Mouse (Mus musculus): ENCODE data around the gene Top3b. TPM values are rescaled to one million over a fixed set of nuclear protein-coding genes. Genes with fewer than 3 reads are reported as not detected.
A peak's percentile ranks its signal among the peaks of the same experiment; 100 is the strongest.

The Top3b gene
- total RNA-seq, 2 experiments from 2014 or later = 53.6 to 65.1 TPM

DNA sequence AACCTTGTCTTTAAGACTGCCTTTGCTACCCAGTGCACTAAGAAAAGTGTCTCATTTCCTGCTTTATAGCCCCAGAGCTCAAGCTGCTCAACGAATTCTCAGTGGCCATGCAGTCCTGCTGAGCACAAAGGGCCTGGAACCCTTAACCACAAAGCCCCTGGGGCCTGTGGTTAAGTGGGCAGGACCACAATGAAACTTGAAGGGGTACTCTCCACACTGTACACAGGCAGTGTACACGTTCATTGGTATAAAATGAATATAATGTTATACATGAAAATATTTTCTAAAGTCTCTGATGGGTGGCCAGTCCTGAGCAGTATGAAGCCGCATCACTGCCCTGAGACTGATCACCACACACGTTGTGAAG, 25.5 kb downstream of the Top3b start:
- no peak for DNase-seq (ENCODE audit: low spot score in 2 of 2)
- intact Hi-C loops (cut with DNase I) = loop anchor here (2.0 kb wide), 1 partner anchor 15 kb away; no protein-coding TSS in a partner anchor

DNA sequence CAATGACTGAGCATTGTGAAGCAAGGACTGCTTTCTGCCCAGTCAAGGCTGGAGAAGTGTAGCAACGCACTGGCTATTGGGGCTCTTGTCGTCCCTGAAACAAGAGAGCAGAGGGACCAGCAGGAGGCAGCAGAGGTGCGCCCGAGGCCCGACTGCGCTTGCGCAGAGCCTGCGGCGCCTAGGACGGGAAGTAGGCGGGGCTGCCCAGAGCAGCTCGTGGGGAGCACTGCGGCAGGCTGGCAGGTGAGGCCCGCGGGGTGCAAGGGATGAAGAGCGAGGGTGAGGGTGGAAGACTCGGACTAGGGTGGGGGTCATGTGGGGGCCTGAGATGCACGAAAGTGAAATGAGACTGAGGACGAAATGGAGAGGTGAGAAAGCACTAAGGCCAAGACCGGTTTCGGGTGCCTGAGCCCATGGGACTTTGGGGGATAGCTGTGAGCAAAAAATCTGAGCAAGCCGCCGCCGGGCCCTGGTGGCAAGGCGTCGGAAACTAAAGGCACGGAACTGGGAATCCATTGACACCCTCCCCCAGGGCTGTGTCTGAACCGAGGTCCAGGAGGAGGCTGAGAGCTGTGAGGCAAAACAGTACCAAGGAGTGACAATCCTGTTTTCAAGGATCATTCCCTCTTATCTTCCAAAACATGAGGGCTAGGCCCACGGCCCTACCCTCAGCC, 26.0 kb downstream of the Top3b start, which contains the start of gene Ppm1f:
Ppm1f (plus strand) TSS at position 88 of the 674 bp plus-strand sequence.
- intact Hi-C loops (cut with DNase I) = loop anchor here (2.0 kb wide), 1 partner anchor 14 kb away; no protein-coding TSS in a partner anchor
- DNase-seq (ENCODE audit: low spot score in 2 of 2) = peak; percentile 94 to 98

DNA sequence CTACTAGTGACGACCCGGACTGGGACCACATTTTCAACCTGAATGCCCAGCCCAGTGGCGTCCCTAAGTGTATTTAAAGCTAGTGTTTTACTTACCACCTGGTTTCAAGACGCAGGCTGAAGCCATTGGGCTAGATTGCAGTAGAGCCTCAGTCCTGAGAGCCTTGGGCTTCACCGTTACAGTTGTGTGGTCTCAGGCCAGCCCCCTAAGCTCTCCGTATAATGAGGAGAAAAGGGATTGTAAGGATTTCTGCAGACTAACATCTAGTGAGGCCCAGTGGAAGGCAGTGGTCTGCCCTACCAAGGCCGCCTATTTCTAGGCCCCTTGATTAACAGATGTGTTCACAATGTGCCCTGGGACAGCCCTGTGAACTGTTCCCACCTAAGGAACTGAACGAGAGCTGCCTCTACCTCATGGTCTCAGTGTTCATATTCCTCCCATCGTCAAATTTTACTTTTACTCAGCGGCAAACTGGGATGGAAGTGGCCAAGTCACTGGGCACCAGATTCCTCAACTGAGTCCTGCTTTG, 26.6 kb downstream of the Top3b start:
- intact Hi-C loops (cut with DNase I) = loop anchor here (2.0 kb wide), 1 partner anchor 14 kb away; no protein-coding TSS in a partner anchor
- no peak for DNase-seq (ENCODE audit: low spot score in 2 of 2)

DNA sequence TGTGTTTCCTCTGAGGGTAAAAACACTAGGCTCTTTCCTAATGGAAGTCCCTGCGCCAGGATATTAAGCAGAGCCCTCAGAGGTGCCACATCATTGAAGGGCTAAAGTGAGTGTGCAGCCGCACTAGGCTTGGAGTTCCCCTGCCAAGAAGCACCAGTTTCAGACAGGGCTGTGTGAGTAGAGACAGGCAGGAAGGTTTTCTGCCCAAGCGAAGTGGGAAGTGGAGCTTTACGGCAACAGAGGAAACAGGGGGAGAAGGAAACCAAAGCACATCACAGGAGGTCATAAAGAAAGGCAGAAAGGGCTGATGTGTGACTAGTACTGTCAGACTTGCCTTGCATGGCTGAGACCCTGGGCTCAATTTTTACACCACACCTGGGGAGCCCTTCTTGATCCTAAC, 31.8 kb downstream of the Top3b start:
- intact Hi-C loops (cut with DNase I) = no loop called here

DNA sequence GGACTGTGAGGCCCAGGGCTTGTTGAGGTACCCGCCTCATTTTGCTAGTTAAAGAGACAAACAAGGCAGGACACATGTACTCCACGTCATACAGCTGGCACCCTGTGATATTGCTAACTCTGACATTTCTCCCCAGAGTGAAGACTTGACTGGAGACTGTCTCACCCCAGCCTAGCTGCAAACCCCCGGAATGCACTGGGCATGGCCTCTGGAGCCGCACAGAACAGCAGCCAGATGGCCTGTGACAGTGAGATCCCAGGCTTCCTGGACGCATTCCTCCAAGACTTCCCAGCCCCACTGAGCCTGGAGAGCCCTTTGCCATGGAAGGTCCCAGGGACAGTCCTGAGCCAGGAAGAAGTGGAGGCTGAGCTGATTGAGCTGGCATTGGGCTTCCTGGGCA, 32.7 kb downstream of the Top3b start:
- DNase-seq (ENCODE audit: low spot score in 2 of 2) = no peak
- intact Hi-C loops (cut with DNase I) = no loop called here

More for the DNA sequence above, 31.8 kb downstream of the Top3b start:
- DNase-seq (ENCODE audit: low spot score in 2 of 2) = no peak

DNA sequence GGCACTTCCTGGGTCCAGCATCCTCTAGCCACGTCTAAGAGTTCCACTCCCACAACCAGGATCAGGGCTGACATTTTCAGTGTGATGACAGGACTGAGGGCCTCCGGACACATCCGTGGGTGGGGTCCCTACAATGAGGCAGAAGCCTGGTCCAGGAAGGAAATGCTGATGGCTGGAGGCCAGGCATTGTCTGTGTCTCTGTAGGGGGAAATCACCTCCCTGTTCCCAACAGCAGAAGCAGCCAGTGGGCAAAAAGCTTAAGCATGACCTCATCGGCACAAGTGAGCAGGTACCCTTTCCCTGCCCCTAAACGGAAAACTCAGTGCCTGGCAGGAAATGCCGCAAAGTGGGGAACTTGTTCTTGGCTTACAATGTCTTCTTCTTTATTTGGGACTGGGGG, 37.3 kb downstream of the Top3b start:
- no peak for DNase-seq (ENCODE audit: low spot score in 2 of 2)
- intact Hi-C loops (cut with DNase I) = no loop called here

DNA sequence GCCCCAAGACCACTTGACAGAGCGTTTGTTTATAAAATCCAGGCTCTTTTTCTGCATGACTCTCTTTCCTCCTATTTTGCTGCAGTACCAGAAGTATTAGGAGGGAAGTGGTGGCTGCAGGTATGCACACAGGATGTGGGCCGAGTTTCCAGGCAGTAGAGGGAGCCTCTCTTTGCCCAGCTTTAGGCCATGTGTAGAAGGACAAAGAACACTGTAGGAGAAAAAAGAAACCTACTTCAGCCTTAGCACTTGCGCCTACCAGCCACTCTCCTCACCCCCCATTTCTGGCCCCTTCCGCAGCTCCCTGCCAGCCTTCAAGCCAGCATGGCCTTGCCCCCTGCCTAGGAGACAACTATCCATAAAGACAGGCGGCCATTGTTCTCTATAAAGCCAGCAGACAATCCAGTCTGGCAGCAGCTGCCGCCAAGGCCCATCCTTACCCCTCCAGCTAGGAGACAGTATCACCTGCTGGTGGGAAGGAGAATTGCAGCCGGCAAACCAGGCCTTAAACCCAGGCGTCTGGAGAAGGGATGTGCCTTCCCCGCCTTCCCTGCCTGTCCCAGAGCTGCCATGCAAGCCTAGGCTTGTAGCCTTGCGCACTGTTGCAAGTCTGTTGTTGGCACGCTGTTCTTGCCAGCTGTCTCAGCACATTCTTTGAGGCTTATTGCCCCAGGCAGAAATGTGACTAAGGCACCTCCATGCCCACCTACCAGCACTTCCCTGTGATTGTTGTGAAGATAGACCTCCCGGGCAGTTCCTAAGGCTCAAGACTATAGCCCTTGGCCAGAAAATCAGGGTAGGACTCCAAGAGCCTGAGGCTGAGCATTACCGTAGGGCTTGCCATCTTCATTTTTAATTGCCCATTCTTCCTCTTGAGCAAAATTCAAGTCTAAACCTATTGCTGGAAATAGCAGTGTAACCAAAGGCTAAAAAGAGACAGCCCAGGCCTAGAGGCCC, 41.4 kb downstream of the Top3b start:
- DNase-seq (ENCODE audit: low spot score in 2 of 2) = peak; percentile 67 to 75
- intact Hi-C loops (cut with DNase I) = loop anchor here (2.0 to 5.0 kb wide), 3 partner anchors 15 to 120 kb away; partner anchors contain the start of gene Ppm1f

DNA sequence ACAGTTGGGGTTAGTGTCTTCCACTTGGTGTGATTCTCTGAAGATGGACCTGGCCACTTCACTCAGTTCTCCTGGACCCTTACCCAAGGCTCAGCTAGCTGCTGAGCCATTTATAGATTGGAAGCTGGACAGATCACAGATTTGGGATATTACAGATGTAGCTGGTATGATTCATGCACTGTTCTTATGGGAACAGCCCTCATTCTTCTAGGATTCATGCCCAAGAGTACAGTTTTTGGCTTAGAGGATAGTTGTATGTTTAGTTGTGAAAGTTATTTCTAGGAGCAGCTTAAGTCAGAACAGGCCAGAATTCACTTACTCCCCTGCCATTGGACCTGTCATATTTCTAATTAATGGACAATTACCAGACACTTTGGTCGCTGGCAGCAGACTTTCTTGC, 42.9 kb downstream of the Top3b start:
- DNase-seq (ENCODE audit: low spot score in 2 of 2) = peak in 1 of 2 experiments; percentile 79
- intact Hi-C loops (cut with DNase I) = loop anchor here (5.0 kb wide), 1 partner anchor 119 kb away; no protein-coding TSS in a partner anchor

DNA sequence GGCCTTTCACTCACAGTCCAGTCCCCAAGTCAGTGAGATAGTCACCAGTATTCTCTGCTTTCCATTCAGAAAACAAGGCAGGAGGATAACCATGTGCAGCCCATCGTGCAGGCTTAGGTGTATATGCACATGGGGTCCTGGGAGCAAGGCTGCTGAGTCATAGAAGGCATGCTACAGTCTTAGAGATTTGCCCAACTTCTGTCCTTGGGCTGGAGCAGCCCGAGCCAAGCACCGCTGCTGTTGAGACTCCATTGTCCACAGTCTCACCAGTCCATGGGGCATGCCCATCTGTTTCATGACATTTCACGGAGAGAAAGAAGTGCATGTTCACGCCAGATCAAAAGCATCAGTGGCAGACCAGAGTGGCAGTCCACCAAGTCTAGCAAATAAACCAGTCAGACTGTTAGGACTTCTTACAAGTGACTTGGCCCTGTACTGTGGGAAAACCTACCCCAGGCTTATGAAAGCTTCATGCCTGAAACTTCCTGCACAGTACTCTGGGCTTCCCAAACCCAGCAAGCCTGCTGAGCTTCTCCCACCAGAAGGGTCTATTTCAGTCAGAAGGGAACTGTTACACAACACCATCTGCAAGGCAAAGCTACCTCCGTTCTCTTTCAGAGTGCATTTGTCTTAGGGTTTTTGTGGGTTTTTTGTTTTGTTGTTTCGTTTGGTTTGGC, 48.0 kb downstream of the Top3b start:
- DNase-seq (ENCODE audit: low spot score in 2 of 2) = peak; percentile 34 to 84
- intact Hi-C loops (cut with DNase I) = no loop called here

DNA sequence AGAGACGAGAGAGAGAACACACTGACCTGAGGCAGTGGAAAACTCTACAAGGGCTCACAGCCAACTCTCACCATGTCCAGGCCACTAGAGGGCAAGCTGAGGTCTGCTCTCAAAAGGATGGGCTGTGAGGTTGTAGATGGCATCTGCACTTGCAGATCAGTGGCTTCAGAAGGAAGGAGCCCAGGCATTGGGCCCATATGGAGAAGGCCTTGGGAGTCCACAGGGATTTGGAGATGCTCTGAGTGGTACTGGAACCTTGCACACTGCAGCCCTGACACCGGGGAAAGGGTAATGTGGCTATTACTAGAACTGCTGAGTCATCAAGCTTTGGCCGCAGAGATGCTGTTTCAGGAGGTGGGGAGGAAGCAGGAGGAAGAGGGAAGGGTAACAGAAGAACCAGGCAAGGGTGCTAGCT, 50.5 kb downstream of the Top3b start:
- DNase-seq (ENCODE audit: low spot score in 2 of 2) = peak; percentile 41 to 49
- intact Hi-C loops (cut with DNase I) = no loop called here

DNA sequence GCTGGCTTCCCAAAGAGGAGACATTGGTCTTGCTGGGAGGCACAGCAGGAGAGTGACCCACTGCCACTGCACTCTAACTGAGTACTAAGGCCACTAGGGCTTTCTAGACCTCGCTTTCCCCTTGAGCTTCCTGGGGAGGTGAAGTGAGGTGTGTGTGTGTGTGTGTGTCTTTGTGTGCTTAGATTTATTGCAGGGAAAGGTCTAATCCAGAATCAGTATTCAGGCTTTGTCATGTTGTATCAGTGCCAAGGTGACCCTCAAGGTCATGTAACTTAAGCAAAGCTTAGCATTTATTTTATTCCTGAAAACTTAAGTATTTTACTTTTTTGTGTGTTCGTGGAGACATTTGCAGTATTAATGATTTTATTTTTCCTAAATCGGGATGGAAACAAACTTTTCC, 53.9 kb downstream of the Top3b start:
- DNase-seq (ENCODE audit: low spot score in 2 of 2) = no peak
- intact Hi-C loops (cut with DNase I) = no loop called here

DNA sequence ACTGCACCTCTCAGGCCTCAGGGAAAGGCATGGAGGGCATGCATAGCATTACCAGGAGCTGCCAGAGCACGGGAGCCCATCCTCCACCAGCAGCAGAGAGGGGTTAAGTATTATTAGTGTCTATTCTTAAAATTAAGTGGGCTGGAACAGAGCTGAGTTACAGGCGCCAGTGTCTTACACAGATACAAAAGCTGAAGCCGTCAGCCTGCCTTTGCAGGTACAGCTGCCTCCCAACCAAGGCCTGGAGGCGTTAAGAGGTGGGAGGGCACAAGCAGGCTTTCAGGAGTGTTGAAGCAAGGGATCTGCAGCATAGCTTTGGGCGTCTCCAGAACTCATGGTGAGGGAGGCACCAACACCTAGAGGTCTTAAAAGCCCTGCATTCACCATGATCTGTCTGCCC, 56.0 kb downstream of the Top3b start:
- DNase-seq (ENCODE audit: low spot score in 2 of 2) = peak; percentile 68 to 82
- intact Hi-C loops (cut with DNase I) = no loop called here

DNA sequence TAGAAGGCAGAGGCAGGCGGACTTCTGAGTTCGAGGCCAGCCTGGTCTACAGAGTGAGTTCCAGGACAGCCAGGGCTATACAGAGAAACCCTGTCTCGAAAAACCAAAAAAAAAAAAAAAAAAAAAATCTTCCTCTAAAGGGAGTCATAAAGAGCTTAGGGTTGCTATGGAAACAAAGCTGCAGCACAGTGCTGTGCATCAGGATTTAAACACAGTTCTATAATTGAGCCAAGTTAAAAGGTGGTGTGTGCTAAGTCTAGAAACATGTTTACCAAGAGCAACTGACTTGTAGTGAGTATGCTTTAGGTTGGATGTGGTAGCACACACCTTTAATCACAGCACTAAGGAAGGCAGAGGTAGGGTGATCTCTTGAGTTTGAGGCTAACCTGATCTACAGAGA, 58.4 kb downstream of the Top3b start:
- intact Hi-C loops (cut with DNase I) = loop anchor here (1.0 kb wide), 1 partner anchor 101 kb away; no protein-coding TSS in a partner anchor
- peak in 1 of 2 experiments; percentile 78 for DNase-seq (ENCODE audit: low spot score in 2 of 2)

DNA sequence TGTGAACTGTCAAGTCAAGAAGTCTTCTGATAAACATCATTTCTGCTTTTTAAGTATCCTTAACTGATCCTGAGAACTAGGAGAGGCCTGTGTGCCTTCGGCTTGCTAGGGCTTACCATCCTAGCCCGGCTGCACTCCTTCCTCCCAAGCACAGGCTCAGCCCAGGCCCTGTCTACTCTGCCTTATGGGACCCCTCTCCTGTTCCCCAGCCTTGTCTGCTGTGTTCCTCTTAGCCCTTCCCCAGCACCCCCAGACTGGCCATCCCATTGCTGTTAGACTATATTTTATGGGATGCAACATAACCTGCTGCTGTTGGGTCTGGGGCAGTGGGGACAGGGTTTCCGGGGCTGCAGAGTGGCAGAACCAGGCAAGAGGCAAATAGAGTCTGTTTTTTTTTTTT, 59.8 kb downstream of the Top3b start:
- intact Hi-C loops (cut with DNase I) = loop anchor here (1.0 to 5.0 kb wide), 3 partner anchors 53 to 142 kb away; partner anchors contain the start of gene Mapk1
- DNase-seq (ENCODE audit: low spot score in 2 of 2) = no peak

DNA sequence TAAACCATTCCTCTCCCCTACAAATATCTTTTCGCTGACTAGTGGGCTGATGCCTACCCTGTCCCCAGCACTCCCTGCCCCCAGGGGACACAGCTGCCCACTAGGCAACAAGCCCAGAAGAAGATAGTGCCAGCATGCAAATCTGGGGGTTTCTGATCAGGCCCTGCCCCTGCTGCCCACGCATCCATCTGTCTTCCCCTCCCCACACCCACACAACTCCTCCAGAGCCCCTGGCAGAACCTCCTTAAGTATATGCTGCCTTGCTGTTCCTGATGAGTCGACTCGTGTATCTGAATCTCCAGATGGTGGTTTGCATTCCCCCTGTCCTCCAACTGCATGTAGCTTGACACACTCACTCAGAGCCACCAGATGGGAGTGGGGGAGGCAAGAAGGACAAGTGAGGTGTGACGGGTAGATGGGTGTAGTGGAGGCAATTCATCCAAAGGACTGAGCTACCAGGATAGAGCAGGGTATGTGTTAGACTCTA, 60.3 kb downstream of the Top3b start:
- intact Hi-C loops (cut with DNase I) = loop anchor here (1.0 to 5.0 kb wide), 3 partner anchors 52 to 141 kb away; partner anchors contain the start of gene Mapk1
- DNase-seq (ENCODE audit: low spot score in 2 of 2) = peak; percentile 84 to 99

DNA sequence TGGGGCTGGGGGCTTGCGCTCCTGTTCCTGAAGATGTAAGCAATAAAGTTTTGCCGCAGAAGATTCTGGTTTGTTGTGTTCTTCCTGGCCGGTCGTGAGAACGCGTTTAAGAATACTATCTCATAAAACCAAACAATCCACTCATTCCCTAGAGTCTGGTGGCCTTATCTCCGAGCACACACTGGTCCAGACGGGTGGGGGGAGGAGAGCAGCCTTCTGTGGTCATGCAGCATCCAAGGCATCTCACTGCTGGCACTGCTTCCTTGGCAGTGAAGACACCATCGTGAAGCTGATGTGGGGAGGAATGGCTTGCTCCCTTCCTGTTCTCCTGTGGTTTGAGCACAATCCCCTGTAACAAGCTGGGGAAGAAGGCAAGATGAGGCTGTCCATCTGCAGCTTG, 69.0 kb downstream of the Top3b start:
- intact Hi-C loops (cut with DNase I) = no loop called here
- no peak for DNase-seq (ENCODE audit: low spot score in 2 of 2)

DNA sequence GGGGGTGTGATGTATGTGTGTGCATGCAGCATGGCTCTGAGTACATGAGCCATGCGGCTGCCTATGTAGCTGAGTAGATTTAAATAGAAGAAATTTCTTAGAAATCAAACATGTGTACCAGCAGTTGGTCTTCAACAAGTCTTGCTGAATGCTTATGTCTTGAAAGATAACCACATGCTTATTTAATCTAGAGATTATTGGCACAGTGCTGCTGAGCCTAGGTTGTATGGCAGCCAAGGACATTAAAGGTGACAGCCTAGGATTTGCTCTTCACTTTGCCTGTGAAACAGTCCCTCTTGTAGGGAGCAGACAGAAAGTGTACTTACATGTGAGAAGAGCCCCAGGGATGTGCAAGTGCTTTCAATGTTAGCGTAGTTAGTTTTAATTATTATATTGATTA, 70.5 kb downstream of the Top3b start:
- DNase-seq (ENCODE audit: low spot score in 2 of 2) = no peak
- intact Hi-C loops (cut with DNase I) = no loop called here

Data from left cerebral cortex, postnatal 25 days (tissue).